Mouse (Mus musculus): ENCODE data around the gene Eme2.

DNA sequence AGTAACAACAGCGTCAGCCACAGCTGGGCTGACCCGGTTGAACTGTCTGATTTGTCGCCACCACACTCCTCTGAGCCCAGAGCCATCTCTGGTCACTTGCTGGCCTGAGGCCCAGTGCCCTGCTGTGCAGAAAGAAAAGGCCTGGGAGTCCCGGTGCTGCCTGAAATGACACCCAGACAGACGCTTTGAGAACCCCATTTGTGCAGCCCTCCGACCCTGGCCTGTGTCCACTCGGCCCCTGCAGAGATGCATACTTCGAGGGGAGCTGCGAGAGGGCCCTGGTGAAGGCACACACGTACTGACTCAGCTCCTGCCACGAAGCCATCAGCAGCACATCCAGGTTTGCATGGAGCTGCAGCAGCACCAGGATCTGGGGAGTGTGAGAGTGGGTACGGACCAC is 2.1 kb downstream of the Eme2 start:
- no peak for TF ChIP-seq POLR2A (IDR thresholded peaks at IDR 0.05; ENCODE audit: insufficient read depth, low read length)
- no peak for TF ChIP-seq CTCF (IDR thresholded peaks at IDR 0.05; ENCODE audit: low read depth, low read length)
- no peak for TF ChIP-seq EP300 (IDR thresholded peaks at IDR 0.05; ENCODE audit: insufficient read depth, low read depth, low read length)
